21 mouse cellular contexts compared by ENCODE assay signal in the genomic region with DNA sequence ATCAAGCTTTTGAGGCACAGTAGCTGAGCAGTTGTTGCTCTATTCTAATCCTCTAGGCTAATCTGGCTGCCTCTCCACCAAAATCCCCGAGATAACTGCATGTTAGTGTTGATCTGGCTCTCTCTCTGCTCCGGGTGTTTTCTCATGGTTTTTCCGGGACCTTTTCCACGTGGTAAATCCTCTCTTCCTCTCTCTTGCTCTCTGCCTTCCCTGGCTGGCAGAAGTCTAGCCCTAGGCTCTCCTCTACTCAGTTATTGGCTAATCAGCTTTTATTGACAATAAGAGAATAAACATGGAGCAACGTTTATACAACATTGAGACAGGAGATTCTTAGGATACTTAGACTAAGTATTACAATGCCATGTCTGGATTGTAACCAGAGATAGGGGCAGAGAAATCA. TPM values are rescaled to one million over a fixed set of nuclear protein-coding genes. Genes with fewer than 3 reads are reported as not detected.
"Had no signal": no experiment of that assay in that cellular context is flagged by ENCODE, and none has a peak within 500 bp of the region (broad histone marks: within the 10 kb centered on the region; RNA-seq: fewer than 3 reads in every experiment).

No protein-coding gene starts in this region.

- ATAC-seq: midbrain, embryonic 16.5 days had no signal

- H3K27me3 ChIP-seq: liver, embryonic 13.5 days; liver, embryonic 15.5 days; midbrain, embryonic 12.5 days; neural tube, embryonic 12.5 days; stomach, embryonic 15.5 days had no signal

- H3K9ac ChIP-seq: liver, embryonic 13.5 days; liver, embryonic 15.5 days; lung, embryonic 14.5 days; midbrain, embryonic 12.5 days; neural tube, embryonic 12.5 days; stomach, embryonic 15.5 days had no signal

- H3K36me3 ChIP-seq: liver, embryonic 13.5 days; liver, embryonic 15.5 days; midbrain, embryonic 10.5 days; midbrain, embryonic 12.5 days; neural tube, embryonic 12.5 days; stomach, embryonic 15.5 days had no signal

- DNase-seq: liver, embryonic 13.5 days; lung, adult 18-20 months; lung, embryonic 14.5 days; lung, postnatal 10 days; lung, postnatal 4 days; midbrain, embryonic 14.5 days; right cerebral cortex, postnatal 14 days; thymus, adult 2 months; thymus, postnatal 25 days; thymus, postnatal 4 days had no signal

- H3K9me3 ChIP-seq: liver, embryonic 13.5 days; liver, embryonic 15.5 days; midbrain, embryonic 10.5 days; midbrain, embryonic 12.5 days; neural tube, embryonic 12.5 days; stomach, embryonic 15.5 days had no signal

- H3K4me3 ChIP-seq: liver, embryonic 13.5 days; liver, embryonic 15.5 days; midbrain, embryonic 10.5 days; midbrain, embryonic 12.5 days; neural tube, embryonic 12.5 days; stomach, embryonic 15.5 days had no signal

- H3K4me1 ChIP-seq: midbrain, embryonic 10.5 days; midbrain, embryonic 12.5 days; neural tube, embryonic 12.5 days; stomach, embryonic 15.5 days had no signal

- H3K27ac ChIP-seq: liver, embryonic 13.5 days; liver, embryonic 15.5 days; midbrain, embryonic 10.5 days; midbrain, embryonic 12.5 days; neural tube, embryonic 12.5 days; stomach, embryonic 15.5 days had no signal

- H3K4me2 ChIP-seq: liver, embryonic 13.5 days; liver, embryonic 15.5 days; lung, embryonic 14.5 days; midbrain, embryonic 12.5 days; neural tube, embryonic 12.5 days; stomach, embryonic 15.5 days had no signal

RNA-seq across cellular contexts. Expression of a gene that starts 42.9 kb away (rescaled TPM):
- total RNA-seq: megakaryocyte, adult 5-6 weeks; megakaryocyte-erythroid progenitor cell, adult 5-6 weeks; neutrophil, adult 5-6 weeks had no signal
- polyA plus RNA-seq: liver, embryonic 13.5 days; liver, embryonic 15.5 days; lung, embryonic 14.5 days; lung, embryonic 16.5 days; midbrain, embryonic 10.5 days; midbrain, embryonic 12.5 days; testis, adult 2 months had no signal

RNA-seq across cellular contexts. Expression of a gene that starts 47.9 kb away (rescaled TPM):
- total RNA-seq: megakaryocyte, adult 5-6 weeks; megakaryocyte-erythroid progenitor cell, adult 5-6 weeks had no signal
- polyA plus RNA-seq: testis, adult 2 months had no signal
